Mouse (Mus musculus): Measurements from ENCODE around the gene Hrh3.

Gene Hrh3

GRCm38 (mm10) chr2:180053001-180053400, 51.3 kb downstream of the Hrh3 start:
- no peak for DNase-seq

- no peak for DNase-seq
Measured at GRCm38 (mm10) chr2:180051986-180052733, 52.1 kb downstream of the Hrh3 start.

GRCm38 (mm10) chr2:180050986-180051385, 53.3 kb downstream of the Hrh3 start:
- peak; percentile 59 to 68 for DNase-seq
